Mouse (Mus musculus): ENCODE results near the gene Anxa5. TPM values are rescaled to one million over a fixed set of nuclear protein-coding genes. Genes with fewer than 3 reads are reported as not detected.

Gene Anxa5
- polyA plus RNA-seq, 1 experiment from 2014 or later: 211 TPM

DNA sequence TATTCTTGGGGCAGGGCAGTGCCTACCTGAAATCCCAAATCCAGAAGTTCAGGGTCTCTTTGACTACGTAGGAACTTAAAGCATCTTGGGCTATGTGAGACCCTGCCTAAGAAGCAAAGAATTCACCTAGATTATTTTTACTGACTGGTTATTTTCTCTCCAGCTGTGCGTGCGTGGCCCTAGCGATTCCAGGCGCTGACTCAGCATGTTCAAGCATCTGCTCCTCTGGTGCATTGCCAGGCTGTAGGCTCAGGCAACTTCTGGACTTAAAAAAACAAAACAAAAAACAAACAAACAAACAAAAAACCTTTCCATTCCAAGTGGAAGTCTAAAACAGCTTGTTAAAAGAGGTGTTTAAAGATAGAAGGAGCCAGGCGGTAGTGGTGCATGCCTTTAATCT lies 22.5 kb upstream of the Anxa5 start:
- no peaks in the 10 kb centered on the region for H3K36me3 ChIP-seq
- no peak overlapping the region for H3K27ac ChIP-seq (replicated peaks)
- 79% methylated on average over 6 of the region's 6 CpGs for WGBS
- H3K9ac ChIP-seq: no peak overlapping the region
- H3K27me3 ChIP-seq: peaks cover 4% of the 10 kb centered on the region; the same call in 1 of the 2 replicates
- no peaks in the 10 kb centered on the region for H3K9me3 ChIP-seq
- H3K4me1 ChIP-seq (replicated peaks): 0 out of 2 replicates have a peak, but pooled peaks cover 4% of the 10 kb centered on the region
- no peak for ATAC-seq (ENCODE audit: low read depth)
- no peak overlapping the region for H3K4me3 ChIP-seq
- H3K4me2 ChIP-seq: no peak overlapping the region

DNA sequence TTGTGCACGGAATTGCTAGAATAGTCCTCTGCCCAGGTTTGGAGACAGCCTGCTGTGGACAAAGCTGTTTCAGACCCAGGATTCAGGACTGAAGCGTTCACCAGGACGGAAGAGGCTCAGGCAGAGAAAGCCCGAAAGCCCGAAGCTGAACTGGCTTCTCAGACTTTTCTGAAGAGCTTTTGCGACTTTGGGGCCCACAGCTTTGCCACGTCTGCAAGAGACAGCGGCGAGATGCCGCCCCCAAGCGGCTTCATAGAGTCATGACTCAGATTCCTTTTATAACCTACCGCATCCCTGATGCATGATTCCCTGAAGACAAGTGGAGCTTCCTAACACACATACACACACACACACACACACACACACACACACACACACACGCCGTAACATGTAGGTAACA lies 21.1 kb upstream of the Anxa5 start:
- no peaks in the 10 kb centered on the region for H3K9me3 ChIP-seq
- H3K36me3 ChIP-seq: no peaks in the 10 kb centered on the region
- 0 out of 2 replicates have a peak, but pooled peaks cover 4% of the 10 kb centered on the region for H3K4me1 ChIP-seq (replicated peaks)
- whole genome bisulfite sequencing: 18% methylated on average over 14 of the region's 14 CpGs
- H3K9ac ChIP-seq: no peak overlapping the region
- ATAC-seq (ENCODE audit: low read depth): no peak
- no peak overlapping the region for H3K4me2 ChIP-seq
- H3K4me3 ChIP-seq: no peak overlapping the region
- peaks cover 4% of the 10 kb centered on the region; the same call in 1 of the 2 replicates for H3K27me3 ChIP-seq
- H3K27ac ChIP-seq (replicated peaks): no peak overlapping the region

DNA sequence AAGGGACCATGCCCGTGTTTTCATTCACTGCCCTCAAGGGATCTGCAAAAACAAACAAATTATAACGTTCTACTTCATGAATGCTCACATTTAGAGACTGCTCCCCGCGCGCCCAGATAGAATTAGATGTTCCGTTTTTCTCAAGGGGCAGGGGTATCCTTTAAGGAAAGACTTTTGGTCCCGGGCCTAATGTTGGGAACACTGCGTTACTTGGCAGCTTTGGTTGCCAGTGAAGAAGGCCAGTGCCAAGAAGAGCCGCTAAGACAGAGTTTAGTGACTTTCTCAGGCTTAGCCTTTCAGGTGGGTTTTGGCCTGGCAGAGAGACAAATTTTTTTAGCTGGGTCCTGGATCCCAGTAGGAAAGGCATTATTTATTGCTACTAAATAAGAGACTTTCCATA lies 20.6 kb upstream of the Anxa5 start:
- H3K27ac ChIP-seq (replicated peaks): no peak overlapping the region
- H3K9me3 ChIP-seq: no peaks in the 10 kb centered on the region
- no peak for ATAC-seq (ENCODE audit: low read depth)
- no peaks in the 10 kb centered on the region for H3K36me3 ChIP-seq
- WGBS: 87% methylated on average over 9 of the region's 9 CpGs
- peaks cover 4% of the 10 kb centered on the region; the same call in 1 of the 2 replicates for H3K27me3 ChIP-seq
- H3K4me2 ChIP-seq: no peak overlapping the region
- no peak overlapping the region for H3K4me3 ChIP-seq
- 0 out of 2 replicates have a peak, but pooled peaks cover 4% of the 10 kb centered on the region for H3K4me1 ChIP-seq (replicated peaks)
- H3K9ac ChIP-seq: no peak overlapping the region

DNA sequence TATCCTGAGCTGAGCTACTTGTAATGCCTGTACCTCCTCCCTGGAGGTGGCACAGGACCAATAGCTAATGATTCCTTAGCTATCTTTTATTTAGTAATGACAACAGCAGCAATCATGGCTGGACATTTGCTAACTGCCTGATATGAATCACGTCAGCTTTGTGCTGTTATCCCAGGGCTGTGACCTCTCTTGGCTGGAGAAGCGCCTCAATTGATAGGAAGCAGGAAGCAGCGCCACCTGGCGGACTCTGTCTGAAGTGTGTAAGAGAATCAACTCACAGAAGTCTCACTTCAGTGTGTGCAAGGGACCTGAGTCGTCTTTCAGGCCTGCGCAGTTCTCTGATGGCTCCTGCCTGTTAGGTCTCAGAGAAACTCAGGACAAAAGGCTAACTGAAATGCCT lies 19.7 kb upstream of the Anxa5 start:
- H3K36me3 ChIP-seq: no peaks in the 10 kb centered on the region
- 0 out of 2 replicates have a peak, but pooled peaks cover 4% of the 10 kb centered on the region for H3K4me1 ChIP-seq (replicated peaks)
- WGBS: 7% methylated on average over 6 of the region's 6 CpGs
- H3K4me2 ChIP-seq: no peak overlapping the region; the same call in 1 of the 2 replicates
- H3K27ac ChIP-seq (replicated peaks): no peak overlapping the region
- H3K9ac ChIP-seq: peak overlapping the region; percentile 18; the same call in 1 of the 2 replicates
- H3K9me3 ChIP-seq: no peaks in the 10 kb centered on the region
- ATAC-seq (ENCODE audit: low read depth): peak; percentile 86
- peaks cover 4% of the 10 kb centered on the region; the same call in 1 of the 2 replicates for H3K27me3 ChIP-seq
- no peak overlapping the region for H3K4me3 ChIP-seq

DNA sequence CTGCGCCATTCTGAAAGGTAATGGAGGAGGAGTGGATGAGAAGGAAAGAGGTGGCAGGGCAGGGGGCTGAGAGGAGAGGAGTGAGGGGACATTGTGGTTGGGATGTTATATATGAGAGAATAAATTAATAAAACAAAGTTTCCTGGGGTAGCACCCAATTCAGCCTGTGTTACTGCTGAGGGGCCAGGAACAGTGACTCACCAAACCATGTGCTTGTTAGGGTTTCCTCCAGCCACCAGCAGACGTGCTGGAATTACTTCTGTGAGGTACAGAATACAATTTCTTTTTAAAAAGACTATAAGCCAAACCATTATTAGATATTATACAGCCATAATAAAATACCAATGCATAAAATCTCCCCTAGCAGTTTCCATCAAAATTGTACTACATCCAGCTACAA lies 18.9 kb upstream of the Anxa5 start:
- Histone ChIP-seq H3K9ac (no peak overlapping the region), H3K4me2 (no peak overlapping the region), H3K4me1 (replicated peaks) (0 out of 2 replicates have a peak, but pooled peaks cover 4% of the 10 kb centered on the region), H3K27ac (replicated peaks) (no peak overlapping the region), H3K4me3 (no peak overlapping the region), H3K27me3 (peaks cover 4% of the 10 kb centered on the region; the same call in 1 of the 2 replicates), H3K9me3 (no peaks in the 10 kb centered on the region), H3K36me3 (no peaks in the 10 kb centered on the region)
- ATAC-seq (ENCODE audit: low read depth): no peak
- 75% methylated on average over 2 of the region's 2 CpGs for WGBS

DNA sequence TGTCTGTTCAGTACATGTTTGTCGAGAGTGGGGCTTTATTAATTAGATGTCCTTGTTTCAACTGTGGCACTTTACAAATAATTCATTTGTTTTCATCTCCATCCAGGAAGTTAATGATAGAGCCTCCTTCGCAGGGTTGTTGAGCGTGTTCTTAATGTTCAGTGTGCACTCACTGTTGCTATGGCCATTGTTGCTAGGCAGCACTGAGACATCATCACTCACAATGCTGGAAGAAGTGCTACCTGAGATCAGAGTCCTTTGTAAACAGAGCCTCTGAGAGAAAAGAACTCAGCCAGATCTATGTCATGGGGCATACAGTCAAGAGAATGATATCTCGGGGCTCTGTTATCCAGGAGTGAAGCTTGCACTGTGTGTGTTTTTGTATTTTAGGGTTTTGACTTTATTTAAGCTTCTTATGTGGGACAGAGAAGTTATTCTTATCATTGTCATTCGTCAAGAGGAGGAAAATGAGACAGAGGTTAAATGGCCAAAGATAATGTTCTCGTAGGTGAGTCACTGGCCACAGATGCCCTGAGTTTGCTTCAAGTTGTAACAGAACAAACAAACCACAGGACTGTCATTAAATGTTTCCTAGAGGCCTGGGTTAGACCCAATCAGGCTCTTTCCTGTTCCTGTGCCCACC lies 18.1 kb upstream of the Anxa5 start:
- 0 out of 2 replicates have a peak, but pooled peaks cover 4% of the 10 kb centered on the region for H3K4me1 ChIP-seq (replicated peaks)
- H3K27me3 ChIP-seq: peaks cover 4% of the 10 kb centered on the region; the same call in 1 of the 2 replicates
- WGBS: 70% methylated on average over 6 of the region's 6 CpGs
- H3K9me3 ChIP-seq: no peaks in the 10 kb centered on the region
- no peak overlapping the region for H3K9ac ChIP-seq
- H3K4me2 ChIP-seq: no peak overlapping the region
- H3K4me3 ChIP-seq: no peak overlapping the region
- H3K27ac ChIP-seq (replicated peaks): no peak overlapping the region
- no peaks in the 10 kb centered on the region for H3K36me3 ChIP-seq
- no peak for ATAC-seq (ENCODE audit: low read depth)

DNA sequence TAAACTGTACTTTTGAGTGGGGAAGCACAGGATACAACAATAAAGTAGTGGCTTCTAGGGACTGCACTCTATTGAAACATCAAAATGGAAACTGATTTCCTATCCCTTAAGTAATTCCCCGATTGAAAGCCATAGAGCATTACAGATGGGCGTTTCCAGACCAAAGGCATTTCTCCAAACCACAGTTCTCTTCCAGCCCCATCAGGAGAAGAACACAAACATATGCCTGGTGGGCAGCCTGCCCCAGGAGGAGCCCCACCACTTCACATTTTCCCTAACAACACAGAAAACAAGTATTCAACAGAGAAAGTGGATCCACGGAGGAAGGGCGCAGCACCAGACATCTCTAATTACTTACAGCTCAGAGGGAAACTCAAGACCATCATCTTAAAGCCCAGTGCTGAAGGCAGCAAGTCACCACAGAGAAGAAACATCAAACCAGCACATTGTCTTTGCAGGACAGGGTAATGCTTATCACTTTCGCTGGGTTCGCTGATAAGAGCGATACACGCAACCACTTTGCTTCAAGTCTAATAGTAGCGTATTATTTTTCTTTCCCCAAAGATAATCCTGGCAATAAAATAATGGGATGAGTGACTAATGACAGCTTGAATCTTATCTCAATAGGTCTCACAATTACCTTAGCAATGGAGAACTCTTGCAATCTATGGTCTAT lies 17.2 kb upstream of the Anxa5 start:
- Histone ChIP-seq H3K4me2 (no peak overlapping the region), H3K9me3 (no peaks in the 10 kb centered on the region), H3K36me3 (no peaks in the 10 kb centered on the region), H3K27me3 (peaks cover 4% of the 10 kb centered on the region; the same call in 1 of the 2 replicates), H3K4me3 (no peak overlapping the region), H3K4me1 (replicated peaks) (0 out of 2 replicates have a peak, but pooled peaks cover 4% of the 10 kb centered on the region), H3K9ac (no peak overlapping the region), H3K27ac (replicated peaks) (no peak overlapping the region)
- no peak for ATAC-seq (ENCODE audit: low read depth)
- WGBS: 83% methylated on average over 9 of the region's 9 CpGs

DNA sequence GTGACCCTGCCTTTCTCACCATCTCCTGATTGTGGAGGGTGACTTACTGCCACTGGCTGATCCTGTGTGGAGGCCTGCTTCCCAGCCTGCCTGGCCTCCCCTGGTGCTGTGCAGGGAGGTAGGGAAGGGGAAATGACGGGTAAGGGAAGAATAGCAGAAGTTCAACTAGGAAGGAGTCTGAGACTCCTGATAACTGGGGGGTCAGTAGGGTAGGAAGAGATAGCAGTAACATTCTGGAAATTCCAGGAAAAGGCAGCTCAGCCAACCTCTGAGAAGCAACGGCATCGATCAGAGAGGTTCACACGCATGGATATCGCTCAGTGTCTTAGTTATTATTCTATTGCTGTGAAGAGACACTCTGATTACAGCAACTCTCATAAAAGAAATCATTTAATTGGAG lies 15.8 kb upstream of the Anxa5 start:
- Histone ChIP-seq H3K9ac (no peak overlapping the region), H3K27ac (replicated peaks) (no peak overlapping the region), H3K4me1 (replicated peaks) (0 out of 2 replicates have a peak, but pooled peaks cover 4% of the 10 kb centered on the region), H3K27me3 (peaks cover 4% of the 10 kb centered on the region; the same call in 1 of the 2 replicates), H3K4me3 (no peak overlapping the region), H3K36me3 (no peaks in the 10 kb centered on the region), H3K9me3 (no peaks in the 10 kb centered on the region), H3K4me2 (no peak overlapping the region)
- WGBS: 96% methylated on average over 5 of the region's 5 CpGs
- no peak for ATAC-seq (ENCODE audit: low read depth)

DNA sequence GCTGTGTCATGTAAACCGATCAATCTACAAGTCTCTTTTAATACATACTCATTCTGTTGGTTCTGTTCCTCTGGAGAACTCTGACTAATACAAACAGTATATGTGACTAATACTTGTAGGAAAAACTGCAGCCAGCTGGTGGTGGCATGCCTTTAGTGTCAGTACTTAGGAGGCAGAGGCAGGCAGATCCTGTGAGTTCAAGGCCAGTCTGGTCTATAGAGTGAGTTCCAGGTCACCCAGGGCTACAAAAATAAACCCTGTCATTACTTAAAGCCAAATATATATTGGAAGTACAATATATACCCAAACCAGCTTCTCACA lies 13.9 kb upstream of the Anxa5 start:
- WGBS: 93% methylated on average over 1 of the region's 1 CpGs
- no peaks in the 10 kb centered on the region for H3K36me3 ChIP-seq
- no peaks in the 10 kb centered on the region for H3K4me1 ChIP-seq (replicated peaks)
- no peak overlapping the region for H3K9ac ChIP-seq
- no peak overlapping the region for H3K4me3 ChIP-seq
- no peak for ATAC-seq (ENCODE audit: low read depth)
- no peak overlapping the region for H3K4me2 ChIP-seq
- H3K9me3 ChIP-seq: no peaks in the 10 kb centered on the region
- no peak overlapping the region for H3K27ac ChIP-seq (replicated peaks)
- H3K27me3 ChIP-seq: no peaks in the 10 kb centered on the region

DNA sequence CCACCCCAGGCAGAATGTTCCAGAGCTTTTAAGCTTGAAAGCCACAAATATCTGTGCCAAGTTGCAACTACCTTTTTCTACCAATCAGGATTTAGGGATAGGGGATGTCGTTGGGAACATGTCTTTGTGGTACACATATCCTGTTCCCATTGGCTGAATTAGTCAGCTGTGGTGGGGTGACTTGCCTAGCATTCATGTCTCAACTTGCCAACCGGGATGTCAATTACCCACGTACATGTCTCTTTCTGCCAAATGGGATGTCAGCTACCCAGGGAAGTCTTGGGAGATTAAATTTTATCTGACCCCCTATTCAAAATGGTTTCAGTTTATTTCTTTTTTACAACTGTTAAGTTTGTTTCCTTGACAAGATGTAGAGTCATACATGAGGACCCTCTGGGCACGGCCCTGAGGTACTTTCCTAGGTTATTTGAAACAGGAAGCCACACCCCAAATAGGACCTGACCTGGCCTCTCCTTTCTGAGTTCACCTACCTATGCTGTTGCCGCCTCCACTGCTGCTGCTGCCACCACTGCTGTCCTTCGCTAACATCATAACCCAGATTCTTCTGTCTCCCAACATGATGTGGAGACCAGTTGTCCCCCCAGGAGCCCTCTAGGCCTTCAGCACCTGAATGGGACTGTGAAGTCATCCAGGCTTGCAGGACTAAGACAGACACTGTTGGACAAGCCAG lies 13.3 kb upstream of the Anxa5 start:
- no peaks in the 10 kb centered on the region for H3K27me3 ChIP-seq
- no peak overlapping the region for H3K4me3 ChIP-seq
- no peak for ATAC-seq (ENCODE audit: low read depth)
- no peak overlapping the region for H3K4me2 ChIP-seq
- H3K27ac ChIP-seq (replicated peaks): no peak overlapping the region
- no peak overlapping the region for H3K9ac ChIP-seq
- 92% methylated on average over 6 of the region's 6 CpGs for whole genome bisulfite sequencing
- no peaks in the 10 kb centered on the region for H3K4me1 ChIP-seq (replicated peaks)
- no peaks in the 10 kb centered on the region for H3K36me3 ChIP-seq
- no peaks in the 10 kb centered on the region for H3K9me3 ChIP-seq

DNA sequence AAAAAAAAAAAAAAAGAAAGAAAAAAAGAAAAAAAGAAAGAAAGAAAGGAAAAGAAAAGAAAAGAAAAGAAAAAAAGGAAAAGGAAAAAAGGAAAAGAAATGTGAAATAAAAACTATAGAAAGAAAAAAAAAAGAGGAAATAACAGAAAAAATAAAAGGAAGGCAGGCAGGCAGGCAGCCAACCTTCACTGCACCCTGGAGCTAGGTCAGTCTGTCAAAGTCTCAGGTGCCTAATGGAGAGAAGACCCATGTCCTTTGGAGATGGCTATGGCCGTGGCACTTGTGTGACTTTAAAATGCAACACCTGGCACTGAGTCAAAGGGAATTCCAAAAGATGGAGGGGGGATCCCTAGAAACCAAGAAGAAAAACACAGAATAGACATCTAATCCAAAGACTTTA lies 12.7 kb upstream of the Anxa5 start:
- 71% methylated on average over 1 of the region's 1 CpGs for whole genome bisulfite sequencing
- ATAC-seq (ENCODE audit: low read depth): no peak
- H3K9me3 ChIP-seq: no peaks in the 10 kb centered on the region

DNA sequence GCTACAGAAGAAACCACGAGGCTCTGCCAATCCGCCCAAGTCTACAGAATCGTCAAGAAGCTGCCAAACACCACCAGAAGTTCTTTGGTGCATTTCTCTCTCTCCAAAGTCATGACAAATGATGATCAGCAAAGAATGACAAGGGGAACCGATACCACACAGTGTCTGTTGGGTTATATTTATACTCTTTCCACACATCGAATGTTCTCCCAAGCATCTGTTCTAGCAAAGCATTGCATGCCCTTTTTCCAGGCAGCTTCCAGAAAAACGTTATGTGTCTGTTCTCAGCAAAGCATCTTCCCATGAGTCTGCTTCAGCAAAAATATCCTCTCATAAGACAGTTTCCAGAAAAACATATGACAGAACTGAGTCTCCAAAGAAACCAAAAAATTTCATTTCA lies 11.2 kb upstream of the Anxa5 start:
- WGBS: 93% methylated on average over 6 of the region's 6 CpGs
- Histone ChIP-seq H3K4me2 (no peak overlapping the region), H3K27ac (replicated peaks) (no peak overlapping the region), H3K9me3 (no peaks in the 10 kb centered on the region), H3K4me3 (no peak overlapping the region), H3K9ac (no peak overlapping the region), H3K27me3 (no peaks in the 10 kb centered on the region), H3K36me3 (no peaks in the 10 kb centered on the region), H3K4me1 (replicated peaks) (peaks cover 13% of the 10 kb centered on the region)
- ATAC-seq (ENCODE audit: low read depth): no peak

More for the DNA sequence above, 12.7 kb upstream of the Anxa5 start:
- peaks cover under 1% of the 10 kb centered on the region; the same call in 1 of the 2 replicates for H3K4me1 ChIP-seq (replicated peaks)
- H3K27ac ChIP-seq (replicated peaks): no peak overlapping the region
- no peaks in the 10 kb centered on the region for H3K27me3 ChIP-seq
- H3K4me2 ChIP-seq: no peak overlapping the region
- H3K36me3 ChIP-seq: no peaks in the 10 kb centered on the region
- H3K9ac ChIP-seq: no peak overlapping the region
- H3K4me3 ChIP-seq: no peak overlapping the region
